Mouse (Mus musculus) G1E (cell line): ENCODE results near the gene Pdia2. TPM values are rescaled to one million over a fixed set of nuclear protein-coding genes. Genes with fewer than 3 reads are reported as not detected.

Experiments used
- ATAC-seq: 2 replicates; pipeline ENCODE4 v1.8.0; 2016; ENCODE audit warnings: mild to moderate bottlenecking; ENCODE audit not compliant: insufficient number of reproducible peaks, poor library complexity, low FRiP score, severe bottlenecking; ENCODE audit errors: extremely low read depth
- DNase-seq: peaks from one replicate; pipeline ENCODE4 v3.0.0; 2012; ENCODE audit warnings: low spot score
- H3K27me3 ChIP-seq: 2 replicates; pipeline ENCODE4 v1.6.1; 2012; ENCODE audit warnings: mild to moderate bottlenecking, low read length, inconsistent platforms; ENCODE audit not compliant: insufficient read depth
- H3K36me3 ChIP-seq: replicated peaks from 2 replicates; pipeline ENCODE3; 2012; ENCODE audit warnings: mild to moderate bottlenecking, inconsistent platforms
- H3K4me1 ChIP-seq: 2 replicates; pipeline ENCODE4 v1.6.1; 2012; ENCODE audit warnings: low read depth, low read length, inconsistent platforms, mixed read lengths; ENCODE audit not compliant: insufficient read depth
- H3K4me3 ChIP-seq: 2 replicates; pipeline ENCODE4 v1.5.1; 2012; ENCODE audit warnings: low read depth, mild to moderate bottlenecking, inconsistent platforms, low read length, moderate library complexity, mixed read lengths
- H3K9me3 ChIP-seq: replicated peaks from 2 replicates; pipeline ENCODE4 v1.6.1; 2012; ENCODE audit warnings: inconsistent platforms
- CTCF ChIP-seq: IDR thresholded peaks from 2 replicates; pipeline ENCODE4 v1.5.1; 2012; ENCODE audit warnings: low read depth, low read length, inconsistent platforms, mixed read lengths
- GATA1 ChIP-seq: IDR thresholded peaks from 2 replicates; pipeline ENCODE4 v1.6.1; 2012; ENCODE audit warnings: borderline replicate concordance, low read length, inconsistent platforms, mixed read lengths
- GATA2 ChIP-seq: IDR thresholded peaks from 2 replicates; pipeline ENCODE4 v1.6.1; 2012; ENCODE audit warnings: low read depth, low read length, inconsistent platforms, borderline replicate concordance
- POLR2AphosphoS5 ChIP-seq: IDR thresholded peaks from 2 replicates; pipeline ENCODE4 v1.6.1; 2012; ENCODE audit warnings: low read depth, low read length, inconsistent platforms; ENCODE audit not compliant: insufficient replicate concordance
- TAL1 ChIP-seq: conservative IDR thresholded peaks from 2 replicates; pipeline ENCODE4 v1.6.1; 2012; ENCODE audit warnings: low read depth, low read length, inconsistent platforms, mixed read lengths
- polyA plus RNA-seq: library from polyadenylated mRNA; stranded (reverse); fragments of >175 nt; gene quantifications from 2 replicates; pipeline ENCODE4 v1.2.3, GENCODE M21; 2012
- total RNA-seq, 2 experiments: library from RNA; stranded (forward) in 1 of 2; stranded (reverse) in 1 of 2; fragments of 200-1000 nt in 1 of 2; fragments of >200 nt in 1 of 2; fragmentation: Nextera tagmentation in 1 of 2; gene quantifications; 2 replicates each; pipeline ENCODE4 v1.2.3; 2014 to 2017

Pdia2 gene
- total and polyA plus RNA-seq, 3 experiments, result 0.11 to 2.0 (median 0.65) TPM

DNA sequence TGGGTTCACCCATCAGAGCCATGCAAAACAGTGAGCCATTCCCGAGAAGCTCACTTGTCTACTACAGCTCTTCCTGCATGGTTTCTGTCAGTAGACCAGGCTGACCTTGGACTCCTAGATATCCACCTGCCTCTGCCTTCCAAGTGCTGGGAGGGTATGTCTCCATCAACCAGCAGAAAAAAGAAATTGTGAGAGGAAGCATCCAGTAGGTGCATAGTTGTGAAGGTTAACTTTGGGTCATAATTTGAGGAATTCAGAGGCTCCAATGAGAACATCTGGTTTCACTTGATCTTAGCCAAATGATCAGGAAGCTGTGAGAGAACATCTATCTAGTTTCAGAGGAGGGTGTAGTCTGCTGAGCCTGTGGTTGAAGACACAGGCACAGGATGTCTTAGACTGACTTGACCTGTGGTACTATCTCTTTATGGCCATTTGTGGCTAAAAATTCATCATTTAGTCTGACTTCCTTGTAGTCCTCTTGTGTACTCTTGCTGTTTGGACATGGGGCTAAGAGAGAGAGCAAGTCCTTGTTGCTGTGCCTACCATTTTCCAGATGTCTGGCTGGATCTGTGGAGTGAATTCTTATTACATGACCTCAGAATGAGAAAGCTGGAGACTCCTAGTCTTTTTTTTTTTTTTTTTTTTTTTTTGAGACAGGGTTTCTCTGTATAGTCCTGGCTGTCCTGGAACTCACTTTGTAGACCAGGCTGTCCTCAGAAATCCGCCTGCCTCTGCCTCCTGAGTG, 46.8 kb downstream of the Pdia2 start:
- Histone ChIP-seq H3K4me1 (no peaks in the 10 kb centered on the region), H3K4me3 (no peak overlapping the region), H3K9me3 (0 out of 2 replicates have a peak, but pooled peaks cover 2% of the 10 kb centered on the region), H3K36me3 (peaks cover 83% of the 10 kb centered on the region), H3K27me3 (no peaks in the 10 kb centered on the region)
- TF ChIP-seq POLR2AphosphoS5 (no peak), GATA1 (no peak), TAL1 (no peak), GATA2 (no peak), CTCF (no peak)
- DNase-seq (no peak), ATAC-seq (no peak)

GRCm38 (mm10) chr17:26149056-26149455, 49.8 kb downstream of the Pdia2 start:
- Histone ChIP-seq H3K9me3 (0 out of 2 replicates have a peak, but pooled peaks cover 2% of the 10 kb centered on the region), H3K36me3 (peaks cover 87% of the 10 kb centered on the region), H3K27me3 (no peaks in the 10 kb centered on the region), H3K4me1 (peaks cover 4% of the 10 kb centered on the region; the same call in 1 of the 2 replicates), H3K4me3 (no peak overlapping the region)
- DNase-seq (no peak), ATAC-seq (no peak)
- TF ChIP-seq GATA2 (no peak), CTCF (no peak), GATA1 (no peak), POLR2AphosphoS5 (no peak), TAL1 (no peak)

Other genes starting within 250 kb of the Pdia2 start
- gene A930017K11Rik, start 246.5 kb downstream of the Pdia2 start, total RNA-seq (2014; fragmentation: Nextera tagmentation), result not detected in 2 replicates
- gene A930017K11Rik, start 246.5 kb downstream of the Pdia2 start, total RNA-seq (2017), result 0.06 TPM in 1 of 2 replicates, not detected in the other
- 0.03 and 0.07 TPM in 2 replicates for gene A930017K11Rik, start 246.5 kb downstream of the Pdia2 start, polyA plus RNA-seq
- gene Capn15, start 213.3 kb downstream of the Pdia2 start, total RNA-seq (2014; fragmentation: Nextera tagmentation), result 14.6 and 17.3 TPM in 2 replicates
- 2.8 and 3.2 TPM in 2 replicates for gene Capn15, start 213.3 kb downstream of the Pdia2 start, total RNA-seq (2017)
- 41.6 and 47.8 TPM in 2 replicates for gene Capn15, start 213.3 kb downstream of the Pdia2 start, polyA plus RNA-seq
- 9.9 and 13.9 TPM in 2 replicates for gene Rab11fip3, start 129.5 kb downstream of the Pdia2 start, total RNA-seq (2014; fragmentation: Nextera tagmentation)
- 2.8 and 3.0 TPM in 2 replicates for gene Rab11fip3, start 129.5 kb downstream of the Pdia2 start, total RNA-seq (2017)
- 9.3 and 11.2 TPM in 2 replicates for gene Rab11fip3, start 129.5 kb downstream of the Pdia2 start, polyA plus RNA-seq
- gene Decr2, start 108.8 kb downstream of the Pdia2 start, total RNA-seq (2014; fragmentation: Nextera tagmentation), result 6.4 and 19.1 TPM in 2 replicates
- 7.6 and 8.8 TPM in 2 replicates for gene Decr2, start 108.8 kb downstream of the Pdia2 start, total RNA-seq (2017)
- 0.18 and 0.34 TPM in 2 replicates for gene Decr2, start 108.8 kb downstream of the Pdia2 start, polyA plus RNA-seq
- gene Nme4, start 103.5 kb downstream of the Pdia2 start, total RNA-seq (2014; fragmentation: Nextera tagmentation), result 23.3 and 25.2 TPM in 2 replicates
- gene Nme4, start 103.5 kb downstream of the Pdia2 start, total RNA-seq (2017), result 48.5 and 68.1 TPM in 2 replicates
- gene Nme4, start 103.5 kb downstream of the Pdia2 start, polyA plus RNA-seq, result 118 and 139 TPM in 2 replicates
- 2.3 and 3.0 TPM in 2 replicates for gene Tmem8, start 85.8 kb downstream of the Pdia2 start, total RNA-seq (2014; fragmentation: Nextera tagmentation)
- 6.4 and 7.8 TPM in 2 replicates for gene Tmem8, start 85.8 kb downstream of the Pdia2 start, total RNA-seq (2017)
- gene Tmem8, start 85.8 kb downstream of the Pdia2 start, polyA plus RNA-seq, result 3.4 and 3.5 TPM in 2 replicates
- gene Mrpl28, start 75.6 kb downstream of the Pdia2 start, total RNA-seq (2014; fragmentation: Nextera tagmentation), result 25.6 and 40.2 TPM in 2 replicates
- 55.7 and 77.6 TPM in 2 replicates for gene Mrpl28, start 75.6 kb downstream of the Pdia2 start, total RNA-seq (2017)
- gene Mrpl28, start 75.6 kb downstream of the Pdia2 start, polyA plus RNA-seq, result 326 and 332 TPM in 2 replicates
- gene Axin1, start 60.4 kb downstream of the Pdia2 start, total RNA-seq (2014; fragmentation: Nextera tagmentation), result 60.4 and 87.3 TPM in 2 replicates
- gene Axin1, start 60.4 kb downstream of the Pdia2 start, total RNA-seq (2017), result 84.9 and 96.7 TPM in 2 replicates
- gene Axin1, start 60.4 kb downstream of the Pdia2 start, polyA plus RNA-seq, result 43.4 and 45.5 TPM in 2 replicates
- 21.2 and 37.9 TPM in 2 replicates for gene Rgs11, start 3.9 kb upstream of the Pdia2 start, total RNA-seq (2014; fragmentation: Nextera tagmentation)
- gene Rgs11, start 3.9 kb upstream of the Pdia2 start, total RNA-seq (2017), result 14.7 and 18.4 TPM in 2 replicates
- gene Rgs11, start 3.9 kb upstream of the Pdia2 start, polyA plus RNA-seq, result 29.5 and 34.9 TPM in 2 replicates
- gene Arhgdig, start 8.7 kb upstream of the Pdia2 start, total RNA-seq (2014; fragmentation: Nextera tagmentation), result 4.4 and 6.2 TPM in 2 replicates
- 5.2 and 5.7 TPM in 2 replicates for gene Arhgdig, start 8.7 kb upstream of the Pdia2 start, total RNA-seq (2017)
- gene Arhgdig, start 8.7 kb upstream of the Pdia2 start, polyA plus RNA-seq, result 17.6 and 21.5 TPM in 2 replicates
- 5.5 and 7.0 TPM in 2 replicates for gene Fam234a, start 45.2 kb upstream of the Pdia2 start, total RNA-seq (2014; fragmentation: Nextera tagmentation)
- 3.0 and 3.2 TPM in 2 replicates for gene Fam234a, start 45.2 kb upstream of the Pdia2 start, total RNA-seq (2017)
- gene Fam234a, start 45.2 kb upstream of the Pdia2 start, polyA plus RNA-seq, result 2.9 and 4.2 TPM in 2 replicates
- gene Luc7l, start 53.8 kb upstream of the Pdia2 start, total RNA-seq (2014; fragmentation: Nextera tagmentation), result 85.2 and 96.8 TPM in 2 replicates
- gene Luc7l, start 53.8 kb upstream of the Pdia2 start, total RNA-seq (2017), result 85.3 and 85.9 TPM in 2 replicates
- 40.9 and 45.0 TPM in 2 replicates for gene Luc7l, start 53.8 kb upstream of the Pdia2 start, polyA plus RNA-seq
- gene Neurl1b, start 215.7 kb upstream of the Pdia2 start, total RNA-seq (2014; fragmentation: Nextera tagmentation), result not detected in 2 replicates
- under 0.01 TPM in 2 replicates for gene Neurl1b, start 215.7 kb upstream of the Pdia2 start, total RNA-seq (2017)
- not detected in 2 replicates for gene Neurl1b, start 215.7 kb upstream of the Pdia2 start, polyA plus RNA-seq